Mouse (Mus musculus) CD4-positive helper T cell, adult 2 months (primary cell): ENCODE data around the gene Klhl36.

Experiments
- DNase-seq: peaks from one replicate; pipeline ENCODE4 v3.0.0-alpha.2; 2012; ENCODE audit warnings: low read depth, missing footprints, low spot score

Klhl36 gene

DNA sequence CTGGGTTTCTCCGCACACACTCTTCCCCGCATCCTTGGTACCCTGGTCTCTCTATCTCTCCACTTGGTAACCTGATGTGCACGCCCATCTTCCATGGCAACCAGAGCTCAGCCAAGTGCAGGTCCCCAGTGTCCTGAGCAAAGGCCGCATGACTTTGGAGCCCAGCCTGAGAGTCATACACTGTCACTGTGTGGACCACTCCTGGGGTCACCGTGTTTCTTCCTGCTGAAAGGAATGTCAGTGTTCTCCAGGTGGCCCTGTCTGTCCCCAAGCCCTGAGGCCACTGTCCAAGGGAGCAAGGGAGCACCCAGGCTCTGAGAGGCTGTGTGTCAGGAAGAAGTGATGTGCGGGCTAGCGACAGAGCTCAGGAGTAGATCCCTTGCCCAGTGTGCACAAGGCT is 21.2 kb downstream of the Klhl36 start:
- DNase-seq, result no peak

DNA sequence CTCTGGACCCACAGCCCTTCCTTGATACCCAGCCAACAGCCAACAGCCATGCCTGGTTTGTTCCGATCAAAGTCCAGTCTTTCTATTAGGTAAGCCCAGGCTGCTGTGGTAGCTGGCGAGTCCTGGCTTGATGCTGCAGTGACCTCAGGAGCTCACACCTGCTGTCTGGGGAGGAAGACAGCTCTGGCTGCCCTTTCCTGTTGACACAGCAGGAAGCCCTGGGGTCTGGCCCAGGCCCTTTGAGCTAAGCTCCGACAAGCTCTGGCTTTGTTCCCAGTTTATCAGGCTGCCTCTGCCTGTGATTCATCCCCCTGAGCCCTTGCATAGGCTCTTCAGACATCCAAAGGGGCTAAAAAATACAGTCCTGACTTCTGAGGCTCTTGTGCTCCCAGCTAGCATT is 23.5 kb downstream of the Klhl36 start:
- DNase-seq, result no peak

DNA sequence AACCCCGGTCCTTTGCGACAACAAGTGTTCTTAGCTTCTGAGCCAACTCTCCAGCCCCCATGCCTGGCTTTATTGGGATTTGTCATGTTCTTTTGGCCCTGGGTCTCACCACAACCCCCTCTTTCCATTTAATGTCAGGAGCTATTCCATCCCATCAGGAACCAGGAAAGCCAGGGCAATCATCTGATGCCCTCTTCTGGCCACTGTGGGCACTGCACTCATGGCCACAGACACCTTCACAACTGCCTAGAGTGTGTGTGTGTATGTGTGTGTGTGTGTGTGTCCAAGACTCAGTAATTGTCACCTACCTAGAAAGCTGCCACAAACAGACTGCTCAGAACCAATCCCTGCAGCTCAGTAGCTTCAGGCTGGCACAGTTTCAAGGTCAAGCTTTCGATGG is 25.1 kb downstream of the Klhl36 start:
- DNase-seq, result peak; percentile 23

DNA sequence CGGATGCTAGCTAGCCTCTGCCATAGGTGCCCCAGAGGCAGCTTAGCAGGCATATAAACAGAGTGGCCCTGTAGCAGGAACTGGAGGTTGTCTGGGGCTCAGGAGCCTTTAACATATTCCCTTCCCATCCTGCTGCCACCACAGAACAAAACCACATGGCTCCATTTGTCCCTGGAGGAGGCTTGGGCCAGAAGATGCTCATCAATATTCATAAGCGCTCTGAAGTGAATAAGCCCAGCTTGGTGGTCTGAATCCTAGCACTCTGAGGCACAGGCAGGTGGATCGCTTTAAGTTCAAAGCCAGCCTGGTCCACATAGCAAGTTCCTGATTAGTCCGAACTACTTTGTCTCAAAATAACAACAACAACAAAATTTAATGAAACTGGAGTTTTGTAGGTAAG is 25.9 kb downstream of the Klhl36 start:
- DNase-seq, result no peak

DNA sequence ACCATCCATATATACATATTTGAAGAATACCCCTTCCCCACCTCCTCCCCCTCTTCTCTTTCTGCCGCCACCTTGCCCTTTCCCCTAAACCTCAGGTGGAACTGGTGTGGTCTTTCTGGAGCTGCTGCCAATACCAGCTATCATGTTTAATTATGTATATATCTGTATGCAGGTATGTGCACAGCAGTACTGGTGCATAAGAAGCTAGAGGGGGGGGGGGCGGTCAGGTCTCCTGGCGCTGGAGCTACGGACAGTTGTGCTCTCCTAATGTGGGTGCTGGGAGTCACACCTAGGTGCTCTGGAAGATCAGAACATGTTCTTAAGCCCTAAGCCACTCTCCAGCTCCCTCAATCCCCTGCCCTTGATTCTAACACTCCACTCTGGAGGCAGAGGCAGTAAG is 35.0 kb downstream of the Klhl36 start:
- no peak for DNase-seq

DNA sequence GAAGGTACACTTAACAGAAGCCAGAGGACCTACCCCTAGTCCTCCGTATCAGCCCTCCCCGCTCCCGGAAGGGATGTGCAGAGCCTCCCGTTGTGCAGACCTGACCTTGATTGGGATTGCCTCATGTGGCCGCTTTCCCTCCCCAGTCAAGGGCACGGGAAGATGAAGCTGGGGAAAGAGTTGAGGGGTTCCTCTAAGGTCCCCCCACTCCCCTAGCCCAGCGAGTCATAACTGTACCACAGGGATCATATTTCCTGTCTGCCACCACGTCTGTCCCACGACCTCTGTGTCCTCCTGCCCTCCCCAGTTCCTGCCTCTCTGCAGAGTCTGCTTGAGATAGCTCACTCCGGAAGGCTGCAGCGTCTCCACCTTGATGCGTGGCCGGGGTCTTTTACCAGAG is 35.9 kb downstream of the Klhl36 start:
- DNase-seq, result peak; percentile 45

DNA sequence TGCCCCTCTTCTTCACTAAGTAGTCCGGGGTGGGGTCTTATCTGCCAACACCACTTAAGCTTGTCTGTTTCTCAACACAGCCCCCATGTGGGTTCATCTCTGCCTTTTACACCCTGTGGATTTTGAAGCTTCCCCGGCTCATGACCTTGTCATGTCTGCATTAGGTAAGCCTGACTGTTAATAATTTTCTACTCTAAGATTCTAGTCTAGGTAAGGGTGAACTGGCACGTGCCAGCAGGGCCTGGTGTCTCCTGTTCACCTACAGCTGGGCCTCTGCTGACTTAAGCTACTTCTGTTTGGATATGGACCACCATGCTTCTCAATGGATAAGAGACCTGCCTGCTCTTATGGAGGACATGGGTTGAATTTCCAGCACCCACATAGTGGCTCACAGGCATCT is 39.3 kb downstream of the Klhl36 start:
- no peak for DNase-seq

DNA sequence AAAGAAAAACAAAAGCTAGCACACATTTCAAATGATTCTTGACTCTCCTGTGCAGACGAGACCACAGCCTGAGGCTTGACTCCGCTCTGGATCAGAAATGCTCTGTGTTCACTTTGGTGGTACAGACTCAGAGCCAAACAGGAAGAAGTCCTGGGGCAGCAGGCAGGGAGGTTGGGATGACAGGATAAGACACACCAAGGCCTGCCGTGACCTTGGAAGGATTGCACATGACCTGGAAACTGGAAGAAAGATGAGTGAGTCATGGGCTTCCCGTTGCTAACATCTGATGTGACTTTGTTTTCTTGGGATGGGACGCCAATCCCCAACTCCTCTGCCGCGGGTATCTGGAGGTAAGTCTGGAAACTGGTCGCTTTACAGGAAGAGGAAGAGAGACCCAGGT is 39.9 kb downstream of the Klhl36 start:
- no peak for DNase-seq

DNA sequence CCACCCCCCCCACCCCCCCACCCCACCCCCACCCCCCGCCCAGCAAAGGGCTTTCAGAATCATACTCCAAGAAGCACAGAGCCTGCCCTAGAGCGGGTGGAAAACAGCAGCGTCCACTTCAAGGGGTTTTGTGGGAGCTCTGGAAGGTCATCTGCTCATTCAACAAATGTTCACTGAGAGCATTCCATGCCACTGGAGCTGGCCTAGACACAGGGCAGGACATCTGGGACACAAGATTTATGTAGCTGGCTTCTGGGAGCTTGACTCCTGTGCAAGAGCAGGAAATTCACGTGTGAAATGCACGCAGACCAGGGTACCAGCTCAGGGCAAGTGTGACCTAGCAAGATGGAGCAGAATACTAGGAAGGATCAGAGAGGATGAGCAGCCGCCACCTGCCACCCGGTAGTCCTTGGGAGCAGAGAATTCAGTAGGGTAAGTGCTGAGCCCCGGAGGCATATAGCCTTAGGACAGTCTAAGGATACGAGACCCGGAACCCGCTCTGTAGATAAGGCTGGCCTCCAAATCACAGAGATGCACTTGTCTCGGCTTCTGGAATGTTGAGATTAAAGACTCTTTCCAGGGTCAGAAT is 42.4 kb downstream of the Klhl36 start:
- no peak for DNase-seq

DNA sequence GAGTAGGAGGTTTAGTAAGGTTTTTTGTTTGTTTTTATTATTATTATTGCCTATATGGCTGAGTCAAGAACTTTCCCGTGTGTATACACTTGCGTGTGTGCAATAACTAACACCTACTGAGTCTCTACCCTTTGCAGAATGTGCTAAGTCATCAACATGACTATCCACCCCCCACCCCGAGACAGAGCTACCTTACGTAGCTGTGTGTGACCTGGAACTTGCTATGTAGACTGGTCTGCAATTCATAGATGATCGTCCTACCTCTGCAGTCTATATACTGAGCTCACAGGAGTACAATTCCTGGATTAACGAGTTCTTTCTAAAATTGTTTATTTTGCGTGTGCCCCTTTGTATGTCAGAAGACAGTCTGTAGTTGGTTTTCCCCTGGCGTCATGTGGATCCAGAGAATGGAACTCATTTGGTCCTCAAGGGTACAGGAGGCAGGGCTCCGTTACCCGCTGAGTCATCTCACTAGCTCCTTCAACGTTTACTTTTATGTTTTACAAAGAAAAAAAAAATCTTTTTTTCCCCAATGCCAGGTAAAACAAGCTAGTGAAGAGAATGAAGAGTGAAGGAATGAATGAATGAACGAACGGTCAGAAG is 48.0 kb downstream of the Klhl36 start, which contains the start of gene Usp10:
TSS of gene Usp10 (plus strand) at position 417 of the 603 bp plus-strand sequence.
- DNase-seq, result peak; percentile 62

DNA sequence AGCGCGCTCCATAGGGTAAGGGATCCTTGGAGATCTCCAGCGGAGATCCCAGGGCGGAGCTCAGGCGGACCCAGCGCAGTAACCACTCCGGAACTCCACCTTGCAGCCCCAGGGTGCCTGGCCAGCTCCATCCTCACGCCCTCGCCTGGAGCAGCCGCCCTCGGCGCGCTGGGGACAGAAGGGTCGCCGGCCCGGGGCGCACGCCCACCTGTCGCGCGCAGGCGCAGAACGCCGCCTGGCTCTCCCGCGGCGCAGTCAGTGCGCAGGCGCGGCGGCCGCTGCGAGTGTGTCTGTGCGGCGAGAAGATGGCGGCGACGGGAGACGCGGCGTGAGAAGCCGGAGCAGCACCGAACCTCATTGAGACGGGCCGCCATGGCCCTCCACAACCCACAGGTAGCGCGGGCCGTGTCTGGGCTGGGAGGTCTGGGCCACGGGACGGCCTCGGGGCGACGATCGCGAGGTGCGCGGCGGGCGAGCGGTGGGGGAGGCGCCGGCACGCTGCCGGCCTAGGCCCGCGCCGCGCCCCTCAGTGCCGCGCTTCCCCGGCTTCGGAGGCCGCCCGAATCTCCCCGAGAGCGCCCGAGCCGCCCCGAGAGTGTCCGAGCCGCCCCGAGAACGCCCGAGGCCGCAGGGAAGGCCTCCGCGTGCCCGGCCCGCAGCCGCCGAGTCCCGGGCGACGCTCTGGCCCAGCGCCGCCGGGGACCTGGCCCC is 48.6 kb downstream of the Klhl36 start, which contains the start of gene Gm20388:
TSS of gene Gm20388 (plus strand) at position 295 of the 711 bp plus-strand sequence.
- DNase-seq, result peak; percentile 93

DNA sequence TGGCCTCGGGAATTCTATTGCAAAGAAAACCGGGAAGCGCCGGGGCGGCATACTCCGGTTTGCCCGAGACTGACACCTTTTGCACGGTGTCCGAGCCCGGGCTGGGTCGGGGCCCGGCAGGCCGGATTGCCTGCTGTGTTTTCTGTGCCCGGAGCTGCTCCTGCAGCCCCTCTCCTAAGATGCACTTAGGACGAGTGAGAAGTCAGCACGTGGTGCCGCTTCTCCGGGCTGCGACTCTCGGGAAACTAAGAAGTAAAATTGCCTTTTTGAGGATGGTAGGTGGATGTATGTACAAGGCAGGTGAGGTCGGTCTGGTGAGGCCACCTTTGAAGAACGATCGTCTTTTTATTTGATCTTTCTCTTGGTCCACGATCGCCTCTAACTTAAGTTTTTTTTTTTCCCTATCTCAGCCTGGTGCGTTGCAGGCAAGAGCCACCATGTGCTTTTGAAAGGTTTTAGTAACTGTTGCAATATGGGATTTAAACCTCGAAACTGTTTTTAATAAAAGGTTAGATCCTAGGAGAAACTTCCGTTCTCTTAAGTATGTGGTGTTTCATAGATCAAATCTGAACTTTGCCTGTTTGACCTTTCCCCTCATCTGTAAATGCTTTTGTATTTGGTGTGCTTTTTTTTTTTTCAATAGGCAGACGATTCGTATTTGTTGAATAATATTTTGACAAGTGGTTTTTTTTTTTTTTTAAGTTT is 49.3 kb downstream of the Klhl36 start:
- no peak for DNase-seq

DNA sequence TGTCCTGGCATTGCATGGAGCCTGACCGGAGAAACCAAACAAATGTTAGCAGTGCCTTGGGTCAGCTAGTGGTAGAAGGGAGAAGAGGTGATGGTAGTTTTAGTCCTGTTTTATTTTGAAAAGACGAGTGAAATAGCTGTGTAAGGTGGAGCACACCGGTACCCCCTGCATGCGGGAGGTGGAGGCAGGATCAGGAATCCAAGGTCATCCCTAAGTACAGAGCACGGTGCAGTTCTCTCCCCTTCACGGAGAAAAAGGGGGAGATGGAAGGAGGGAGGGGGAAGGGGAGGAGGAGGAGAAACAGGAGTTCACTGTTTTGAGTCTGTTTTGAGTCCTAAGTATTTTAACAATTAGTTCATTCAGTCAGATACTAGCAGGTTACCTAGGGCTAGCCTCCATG is 50.6 kb downstream of the Klhl36 start:
- no peak for DNase-seq

DNA sequence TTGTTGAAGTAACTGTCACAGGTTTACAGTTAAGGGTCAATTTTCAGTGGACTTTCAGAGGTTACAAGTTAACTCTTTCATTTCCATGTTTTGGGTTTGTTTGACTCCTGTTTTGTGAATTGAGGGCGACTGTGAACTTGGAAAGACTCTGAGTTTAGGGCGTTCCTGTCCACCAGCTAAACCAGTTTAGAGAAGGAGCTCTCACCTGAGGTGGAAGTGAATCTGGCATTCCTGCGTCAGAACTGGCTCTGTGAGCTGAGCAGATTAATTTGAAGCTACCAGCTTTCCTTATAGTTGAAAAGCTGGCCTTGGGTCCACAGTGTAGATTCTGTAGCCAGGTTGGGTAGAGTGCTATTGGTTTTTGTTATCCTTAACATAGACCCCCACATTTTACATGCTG is 51.1 kb downstream of the Klhl36 start:
- no peak for DNase-seq

DNA sequence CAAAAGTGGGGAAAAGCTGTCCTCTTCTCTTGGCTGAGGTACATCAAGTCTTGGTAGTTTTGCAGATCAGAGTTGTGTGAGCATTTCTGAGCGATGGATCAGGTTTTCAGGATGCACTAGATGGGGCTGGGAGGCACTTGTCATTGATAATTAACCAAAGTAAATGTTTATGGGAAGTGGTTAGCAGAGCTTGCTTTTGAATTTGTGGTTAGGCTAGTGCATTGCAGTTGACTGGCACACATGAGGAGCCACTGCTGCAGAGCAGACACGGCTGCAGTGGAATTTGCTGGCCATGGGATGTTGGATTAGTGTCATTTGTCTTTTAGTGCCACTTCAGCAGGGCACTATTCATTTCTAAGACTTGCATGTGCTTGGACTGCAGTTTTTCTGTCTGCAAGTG is 52.1 kb downstream of the Klhl36 start:
- DNase-seq, result peak; percentile 47

DNA sequence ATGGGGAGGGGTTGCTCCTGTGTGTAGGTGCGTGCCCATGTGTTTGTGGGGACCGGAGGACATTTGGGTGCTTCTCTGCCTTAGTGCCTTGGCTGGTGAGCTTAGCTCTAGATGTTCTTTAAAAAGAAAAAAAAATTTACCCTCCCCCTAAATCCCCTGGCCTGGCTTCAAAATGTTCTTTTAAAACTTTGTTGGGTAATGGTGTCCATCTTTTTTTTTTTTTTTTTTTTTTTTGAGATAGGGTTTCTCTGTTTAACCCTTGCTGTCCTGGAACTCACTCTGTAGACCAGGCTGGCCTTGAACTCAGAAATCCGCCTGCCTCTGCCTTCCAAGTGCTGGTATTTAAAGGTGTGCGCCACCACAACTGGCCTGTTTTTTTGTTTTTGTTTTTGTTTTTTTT is 53.2 kb downstream of the Klhl36 start:
- DNase-seq, result no peak

DNA sequence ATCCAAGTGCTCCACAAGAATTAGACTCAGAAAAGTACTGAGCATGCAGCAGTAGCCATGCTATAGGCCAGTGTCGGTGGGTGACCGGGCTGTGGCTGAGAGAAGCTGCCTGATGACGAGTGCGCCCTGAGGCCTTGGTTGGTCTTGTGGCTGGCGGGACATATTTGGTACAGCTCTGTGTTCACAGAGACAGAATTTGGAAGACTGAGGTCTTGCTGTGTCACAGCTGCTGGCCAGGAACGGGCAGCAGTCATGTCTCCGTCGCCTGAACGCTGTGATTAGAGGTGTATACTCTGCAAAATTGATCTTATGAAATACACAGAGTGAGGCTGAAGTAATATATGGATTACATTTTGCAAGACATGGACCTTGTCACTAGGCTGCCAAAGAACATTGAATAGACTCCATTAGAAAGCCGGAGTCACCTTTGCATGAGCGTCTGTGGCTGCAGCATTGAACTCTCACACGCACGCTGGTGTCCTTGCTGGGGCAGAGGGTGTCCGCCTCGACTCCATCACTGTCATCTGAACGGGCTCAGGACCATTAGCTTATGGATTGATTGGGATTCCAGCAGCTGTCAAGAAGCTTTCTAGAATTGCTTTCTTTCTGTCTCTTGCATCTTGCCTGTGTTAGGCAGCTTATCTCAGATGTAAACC is 54.3 kb downstream of the Klhl36 start:
- no peak for DNase-seq

DNA sequence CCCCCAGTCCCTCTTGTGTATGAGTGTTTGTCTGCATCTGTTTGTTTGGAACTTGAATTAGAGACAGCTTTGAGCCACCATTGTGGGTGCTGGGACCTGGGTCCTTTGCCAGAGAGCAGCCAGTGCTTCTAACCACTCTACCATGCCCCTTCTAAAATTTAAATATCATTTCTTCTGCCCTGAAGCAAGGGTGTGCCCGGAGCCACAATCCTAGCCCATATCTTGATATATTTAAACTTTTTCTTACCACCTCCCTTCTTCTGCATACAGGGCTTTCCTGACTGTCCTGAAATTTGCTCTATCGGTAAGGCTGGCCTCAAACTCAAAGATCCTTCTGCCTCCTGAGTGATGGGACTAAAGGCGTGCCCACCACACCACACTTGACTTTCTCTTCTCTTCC is 55.3 kb downstream of the Klhl36 start:
- no peak for DNase-seq

DNA sequence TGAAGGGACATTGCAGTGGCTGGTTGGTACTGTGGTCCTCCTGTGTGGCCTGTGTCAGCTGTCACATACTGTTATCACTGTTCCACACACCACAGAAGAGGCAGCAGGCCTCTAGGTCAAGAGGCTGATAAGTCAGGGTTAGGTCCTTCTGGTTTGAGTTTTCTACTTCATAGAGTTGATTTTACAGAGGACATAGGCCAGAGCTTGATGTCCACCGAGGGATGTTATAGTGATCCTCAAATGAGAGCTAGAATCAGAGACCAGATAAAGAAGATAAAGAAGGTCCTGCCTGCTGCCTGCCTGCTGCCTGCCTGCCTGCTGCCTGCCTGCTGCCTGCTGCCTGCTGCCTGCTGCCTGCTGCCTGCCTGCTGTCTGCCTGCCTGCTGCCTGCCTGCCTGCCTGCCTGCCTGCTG is 56.1 kb downstream of the Klhl36 start:
- DNase-seq, result no peak

DNA sequence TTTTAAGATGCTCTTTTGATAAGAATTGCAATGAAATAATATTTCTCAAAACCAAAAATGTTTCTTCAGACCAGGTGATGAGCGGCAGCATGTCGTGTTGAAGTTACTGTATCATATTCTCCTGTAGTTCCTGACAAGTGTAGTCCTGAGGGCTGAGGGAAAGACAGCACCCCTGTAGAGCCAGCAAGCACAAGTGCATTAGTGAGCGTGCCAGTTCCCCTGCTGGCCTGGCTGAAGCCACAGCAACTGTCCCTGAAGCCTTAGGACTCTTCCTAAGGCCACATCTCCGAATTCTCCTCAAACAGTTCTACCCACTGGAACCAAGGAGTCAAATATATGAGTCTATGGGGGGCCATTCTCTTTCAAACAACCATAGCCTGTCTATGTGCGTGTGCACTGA is 61.2 kb downstream of the Klhl36 start:
- no peak for DNase-seq

DNA sequence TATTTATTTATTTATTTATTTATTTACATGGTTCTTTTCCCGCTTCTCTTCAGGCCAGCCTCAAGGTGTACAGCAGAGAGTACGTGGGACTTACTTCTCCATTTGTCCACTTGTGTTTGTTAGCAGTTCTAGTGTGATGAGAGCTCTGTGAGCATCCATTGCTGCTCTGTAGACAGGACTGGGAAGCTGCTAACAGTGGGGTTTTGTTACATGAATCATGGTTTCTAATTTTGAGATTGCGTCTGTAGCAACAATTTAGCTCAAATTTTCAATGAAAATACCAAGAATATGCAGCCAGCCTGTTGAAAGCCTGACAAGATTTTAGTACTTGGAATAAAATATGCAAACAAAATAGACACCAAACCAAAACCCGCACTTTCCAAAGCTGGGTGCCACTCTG is 63.4 kb downstream of the Klhl36 start:
- DNase-seq, result no peak

DNA sequence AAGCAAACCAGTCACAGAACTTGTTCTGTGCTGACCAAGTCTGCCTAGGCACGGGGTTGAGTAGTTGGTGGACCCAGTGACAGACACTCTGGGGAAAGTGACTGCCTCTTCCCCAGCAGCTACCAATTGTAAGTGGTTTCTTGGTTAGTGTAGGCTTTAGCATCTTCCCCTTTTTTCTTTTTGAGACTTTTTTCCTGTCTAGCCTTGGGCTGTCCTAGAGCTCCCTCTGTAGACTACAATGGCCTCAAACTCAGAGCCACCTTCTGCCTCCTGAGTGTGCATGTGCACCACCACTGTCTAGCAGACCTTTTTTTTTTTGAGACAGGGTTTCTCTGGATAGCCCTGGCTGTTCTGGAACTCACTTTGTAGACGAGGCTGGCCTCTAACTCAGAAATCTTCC is 64.4 kb downstream of the Klhl36 start:
- DNase-seq, result peak; percentile 70
